Mouse (Mus musculus) lung, adult 2 months (tissue): ENCODE data around the gene Zkscan16. TPM values are rescaled to one million over a fixed set of nuclear protein-coding genes. Genes with fewer than 3 reads are reported as not detected.

Experiments
- DNase-seq: peaks from one replicate; pipeline ENCODE4 v3.0.0; 2022
- H3K4me1 ChIP-seq: fragments of 200-500 bp; 2 replicates; pipeline ENCODE4 v1.6.1; 2011; ENCODE audit warnings: low read length; ENCODE audit not compliant: control insufficient read depth, insufficient read depth
- H3K4me3 ChIP-seq: fragments of 200-500 bp; replicated peaks from 2 replicates; pipeline ENCODE3; 2011; ENCODE audit warnings: low read depth, mild to moderate bottlenecking, control low read depth, low read length; ENCODE audit errors: extremely low read depth
- CTCF ChIP-seq: fragments of 200-500 bp; IDR thresholded peaks from 2 replicates; pipeline ENCODE4 v1.5.1; 2011; ENCODE audit warnings: mild to moderate bottlenecking, low read length, control low read depth; ENCODE audit not compliant: insufficient read depth
- POLR2A ChIP-seq: fragments of 200-500 bp; IDR thresholded peaks from 2 replicates; pipeline ENCODE4 v1.6.1; 2011; ENCODE audit warnings: low read depth, mild to moderate bottlenecking, control low read depth, low read length, borderline replicate concordance; ENCODE audit errors: extremely low read depth
- WGBS: fragments of 180-500 bp; shearing (Covaris S2); methylation state at CpG from one replicate; pipeline ENCODE4 v1.1.7; 2018; 5-methylcytosine and 5-hydroxymethylcytosine counted together
- polyA plus RNA-seq: library from polyadenylated mRNA; depleted of rRNA; stranded (reverse); fragments of >200 nt; gene quantifications from 2 replicates; pipeline ENCODE4 v1.2.3, GENCODE M21; 2012; rRNA removed

Gene Zkscan16
- polyA plus RNA-seq = not detected in 2 replicates

DNA sequence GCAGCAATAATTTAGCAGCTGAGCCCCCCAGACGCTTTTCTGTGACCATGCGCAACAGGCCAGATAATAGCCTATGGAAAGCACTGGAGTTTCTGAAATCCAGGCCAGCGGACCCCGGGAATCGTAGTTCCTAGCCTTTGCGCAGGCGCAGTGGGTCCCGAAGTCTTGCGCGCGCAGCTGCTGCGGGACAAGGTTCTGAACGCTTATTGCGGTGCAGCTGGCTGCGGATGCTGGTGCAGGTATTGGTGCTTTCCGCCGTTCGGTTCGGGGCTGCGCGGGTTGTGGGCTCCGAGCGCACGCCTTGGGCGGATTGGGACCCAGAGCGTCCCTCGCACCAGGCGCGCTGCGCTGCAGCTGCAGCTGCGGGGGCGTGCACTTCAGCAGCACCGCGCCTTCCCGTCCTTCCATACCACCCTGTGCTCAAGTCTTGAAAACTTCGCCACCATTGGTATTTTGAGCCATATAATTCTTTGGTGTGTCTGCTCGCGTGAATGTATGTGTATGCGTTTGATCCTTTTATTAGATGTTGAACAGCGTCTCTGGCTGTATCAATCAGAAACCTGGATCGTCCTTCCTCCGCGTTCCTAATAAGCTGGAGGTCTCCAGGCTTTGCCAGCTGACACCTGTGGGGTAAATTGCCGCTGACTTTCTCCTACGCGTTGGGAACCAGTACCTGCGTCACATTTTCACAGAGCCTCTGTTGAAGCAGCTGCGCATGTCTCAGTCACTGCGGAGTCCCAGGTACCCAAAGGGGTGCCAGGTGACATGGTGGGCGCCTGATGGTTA is at the start of gene Zkscan16:
Gene Zkscan16 (plus strand): TSS at position 209 of the 786 bp plus-strand sequence.
- H3K4me3 ChIP-seq = peak within 1 kb of the TSS; percentile 63
- 3% methylated on average over 50 of the region's 50 CpGs for whole genome bisulfite sequencing
- peak; percentile 50 for DNase-seq
- TF ChIP-seq CTCF (no peak), POLR2A (no peak)
- peaks cover 9% of the 10 kb centered on the region; the same call in 1 of the 2 replicates for H3K4me1 ChIP-seq

DNA sequence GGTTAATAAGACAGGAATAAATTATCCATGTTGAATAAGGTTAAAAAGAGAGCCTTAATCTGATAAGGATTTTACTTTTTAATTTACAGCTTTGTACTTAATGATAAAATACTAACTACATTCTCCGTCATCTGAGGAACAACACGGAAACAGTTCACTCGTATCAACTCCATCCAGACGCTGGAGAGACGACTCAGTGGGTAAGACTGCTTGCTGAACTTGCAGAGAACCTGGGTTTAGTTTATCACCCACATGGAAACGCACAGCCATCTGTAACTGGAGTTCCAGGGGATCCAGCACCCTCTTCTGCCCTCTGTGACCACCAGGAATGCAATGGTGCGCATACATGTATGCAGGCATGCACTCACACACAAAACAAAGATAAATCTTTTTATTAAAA is 49.0 kb upstream of the Zkscan16 start:
- no peak for DNase-seq
- H3K4me3 ChIP-seq = no peak overlapping the region
- no peak for TF ChIP-seq CTCF
- TF ChIP-seq POLR2A = no peak
- 90% methylated on average over 7 of the region's 7 CpGs for WGBS
- peaks cover 2% of the 10 kb centered on the region for H3K4me1 ChIP-seq

DNA sequence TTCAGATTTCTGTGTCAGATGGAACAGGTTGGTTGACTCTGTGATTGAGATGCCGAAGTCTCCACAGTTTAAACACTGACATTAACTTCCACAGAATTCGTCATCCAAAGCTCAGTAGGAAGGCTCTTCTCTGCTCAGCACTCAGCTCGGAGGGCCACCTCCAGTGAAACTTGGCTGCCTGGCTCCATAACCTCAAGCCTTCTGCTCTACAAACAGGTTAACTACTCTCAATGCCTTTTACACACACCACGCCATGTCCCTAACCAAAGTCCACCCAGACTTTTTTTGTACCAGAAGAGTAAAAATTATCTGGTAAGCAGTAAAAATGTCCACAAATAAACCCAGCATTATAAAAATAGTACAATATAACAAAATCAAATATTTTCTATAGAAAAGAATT is 46.0 kb upstream of the Zkscan16 start:
- H3K4me1 ChIP-seq = peaks cover 2% of the 10 kb centered on the region
- WGBS = 59% methylated on average over 4 of the region's 4 CpGs
- no peak overlapping the region for H3K4me3 ChIP-seq
- no peak for TF ChIP-seq CTCF
- TF ChIP-seq POLR2A = no peak
- no peak for DNase-seq

DNA sequence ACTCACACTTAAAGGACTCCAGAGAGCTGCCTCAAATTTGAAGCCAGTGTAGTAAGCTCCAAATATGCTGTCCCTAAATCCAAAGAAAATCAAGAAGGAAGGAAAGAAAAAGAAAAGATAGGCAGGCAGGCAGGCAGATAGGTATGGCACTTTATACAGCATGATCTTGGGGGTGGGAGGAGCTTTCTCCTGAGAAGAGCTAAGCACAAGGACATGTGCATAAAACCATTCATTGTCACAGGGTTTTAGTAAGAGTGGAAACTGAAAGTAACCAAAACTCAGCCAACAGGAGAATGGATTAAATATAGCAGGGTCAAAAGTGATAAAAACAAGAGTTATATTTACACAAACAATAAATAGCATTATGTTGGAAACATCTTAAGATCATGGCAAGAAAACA is 45.1 kb upstream of the Zkscan16 start:
- no peak for TF ChIP-seq CTCF
- TF ChIP-seq POLR2A = no peak
- H3K4me1 ChIP-seq = peaks cover 2% of the 10 kb centered on the region

DNA sequence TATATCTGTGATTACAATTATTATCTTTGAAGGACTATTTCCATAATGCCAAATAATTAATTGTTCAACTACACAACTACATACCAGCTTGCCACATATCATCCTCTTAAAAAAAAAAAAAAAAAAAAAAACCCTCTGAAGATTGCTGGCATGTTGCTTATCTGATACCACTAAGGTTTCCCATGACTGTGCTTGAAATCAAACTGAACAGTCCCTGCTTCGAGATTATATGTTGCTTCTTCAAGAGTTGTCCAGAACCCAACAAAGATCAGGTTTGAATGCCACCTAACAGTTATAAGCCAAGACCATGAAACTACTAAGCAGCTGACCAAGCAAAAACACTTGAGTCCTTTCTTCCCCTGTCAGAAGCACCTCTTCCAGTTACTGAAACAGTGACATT is 36.0 kb upstream of the Zkscan16 start:
- WGBS = 36% methylated on average over 1 of the region's 1 CpGs
- TF ChIP-seq POLR2A (no peak), CTCF (no peak)
- DNase-seq = no peak
- H3K4me3 ChIP-seq = no peak overlapping the region
- peaks cover 9% of the 10 kb centered on the region for H3K4me1 ChIP-seq

More for the DNA sequence above, 45.1 kb upstream of the Zkscan16 start:
- no peak overlapping the region for H3K4me3 ChIP-seq
- no peak for DNase-seq

DNA sequence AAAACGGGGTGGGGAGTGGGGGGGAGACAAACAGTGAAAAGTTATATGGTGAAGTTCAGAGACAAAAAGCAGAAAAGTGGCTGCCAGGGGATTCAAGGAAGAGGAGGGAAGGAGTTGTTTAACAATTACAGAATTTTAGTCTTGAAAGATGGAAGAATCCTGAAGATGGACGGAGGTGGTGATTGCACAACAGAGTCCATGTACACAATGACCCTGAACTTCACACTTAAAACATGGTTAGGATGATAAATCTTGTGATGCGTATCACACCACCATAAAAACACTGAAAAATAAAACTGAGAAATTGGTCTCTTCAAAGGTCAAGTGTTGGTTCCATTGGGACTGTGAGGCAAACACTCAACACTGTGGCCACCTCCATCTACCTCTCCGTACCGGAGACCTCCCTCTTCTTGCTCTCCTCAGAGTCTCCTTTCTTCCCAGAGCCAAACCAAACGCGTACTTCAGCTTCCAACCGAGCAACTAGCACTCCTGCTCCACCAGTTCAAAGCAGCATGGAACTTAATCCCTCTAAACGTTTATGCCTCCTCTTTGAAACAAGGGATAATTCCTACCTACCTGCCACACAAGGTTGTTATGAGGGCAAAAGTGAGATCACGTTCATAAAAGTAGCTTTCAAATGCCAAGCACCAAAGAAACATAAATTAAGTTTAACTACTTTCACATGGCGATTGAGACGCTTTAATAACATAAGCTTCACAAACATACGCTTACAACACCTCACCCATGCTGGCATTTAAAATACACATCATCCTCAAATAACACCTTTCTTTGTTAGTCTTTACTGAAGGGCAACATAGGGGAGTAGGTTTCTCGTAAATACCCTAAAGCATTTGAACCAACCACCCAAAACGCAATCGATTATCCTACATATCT is 33.0 kb upstream of the Zkscan16 start:
- Histone ChIP-seq H3K4me1 (peaks cover 9% of the 10 kb centered on the region), H3K4me3 (peak overlapping the region; percentile 98)
- DNase-seq = no peak
- TF ChIP-seq CTCF (no peak), POLR2A (no peak)
- 36% methylated on average over 16 of the region's 16 CpGs for WGBS

DNA sequence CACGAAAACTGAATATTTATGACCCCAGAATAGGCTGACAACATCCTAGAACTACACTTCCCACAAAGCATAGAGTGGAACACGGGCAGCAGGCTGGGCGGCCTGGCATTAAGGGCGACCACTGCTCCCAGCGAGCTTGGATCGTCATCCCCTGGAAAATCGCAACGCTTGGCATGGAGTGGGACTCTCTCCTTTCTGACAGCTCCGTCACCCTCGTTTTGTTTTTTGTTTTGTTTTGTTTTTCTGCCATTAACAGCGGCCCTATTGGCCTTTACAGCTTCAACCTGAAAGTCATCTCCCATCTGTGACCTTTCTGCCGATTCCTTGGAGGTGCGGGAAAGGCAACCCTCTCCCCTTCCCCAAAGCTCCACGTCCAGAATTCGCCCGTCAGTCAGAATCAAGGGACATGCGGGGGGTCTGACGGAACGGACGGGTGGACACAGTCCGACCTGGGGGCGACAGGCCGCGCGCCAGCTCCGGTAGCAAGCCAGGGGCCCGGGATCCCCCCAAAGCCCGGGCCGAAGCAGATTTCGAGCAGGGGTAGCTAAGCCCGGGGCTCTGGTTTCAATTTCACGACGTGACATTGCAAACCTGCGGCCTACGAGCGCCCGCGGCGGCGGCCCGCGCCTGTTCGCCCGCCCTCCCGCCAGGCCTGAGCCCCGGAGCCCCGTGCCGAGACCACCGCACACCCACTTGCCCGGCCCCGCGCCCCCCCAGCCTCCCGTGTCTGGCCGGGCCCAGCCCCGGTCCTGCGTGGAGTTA is 32.2 kb upstream of the Zkscan16 start:
- WGBS = under 1% methylated on average over 56 of the region's 56 CpGs
- DNase-seq = peak; percentile 79
- TF ChIP-seq CTCF = no peak
- peak; percentile 55; the same call in 1 of the 2 replicates for TF ChIP-seq POLR2A
- Histone ChIP-seq H3K4me1 (peaks cover 9% of the 10 kb centered on the region), H3K4me3 (peak overlapping the region; percentile 98)

DNA sequence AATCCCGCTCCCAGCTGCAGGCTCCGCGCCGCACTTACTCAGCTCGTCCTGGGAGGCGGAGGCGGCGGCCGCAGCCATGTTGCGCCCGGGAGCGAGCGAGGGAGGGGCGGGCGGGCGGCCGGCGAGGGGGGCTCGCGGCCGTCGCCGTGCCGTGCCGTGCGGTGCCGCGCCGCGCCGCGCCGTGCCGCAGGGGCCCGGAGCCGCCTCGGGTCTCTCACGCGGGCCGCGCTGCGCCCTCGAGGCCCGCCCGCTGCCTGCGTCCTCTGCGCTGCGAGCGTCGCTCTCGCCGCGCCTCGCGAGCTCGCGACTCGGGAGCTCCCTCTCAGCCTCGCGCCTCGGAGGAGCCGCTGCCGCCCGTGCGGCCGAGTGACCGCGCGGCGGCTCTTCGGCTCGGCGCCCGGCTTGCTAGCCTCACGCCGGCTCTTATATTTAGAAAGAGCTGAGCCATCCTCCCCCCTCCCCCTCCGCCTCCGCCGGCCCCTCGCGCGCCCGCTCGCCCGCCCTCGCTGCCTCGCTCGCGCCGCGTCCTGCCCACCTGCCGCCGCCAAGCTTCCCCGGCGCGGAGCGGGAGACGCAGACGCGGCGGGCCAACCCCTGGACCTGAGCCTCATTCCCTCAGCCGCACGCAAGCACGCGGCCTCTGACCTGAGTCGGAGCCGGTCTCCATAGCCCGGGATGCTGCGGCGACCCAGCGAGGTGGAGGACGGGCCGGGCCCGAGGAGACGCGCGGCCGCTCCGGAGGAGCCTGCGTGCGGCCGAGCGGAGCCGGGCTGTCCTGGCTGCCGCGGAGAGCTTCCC is 31.4 kb upstream of the Zkscan16 start:
- no peak for DNase-seq
- TF ChIP-seq CTCF (no peak), POLR2A (no peak)
- WGBS = under 1% methylated on average over 108 of the region's 126 CpGs
- H3K4me1 ChIP-seq = peaks cover 9% of the 10 kb centered on the region
- H3K4me3 ChIP-seq = peak overlapping the region; percentile 98
